Mouse (Mus musculus) embryonic facial prominence, embryonic 14.5 days (tissue): ENCODE results near the gene Sema5a. TPM values are rescaled to one million over a fixed set of nuclear protein-coding genes. Genes with fewer than 3 reads are reported as not detected.

Source experiments
- ATAC-seq: fragments of 200-750 bp; cut with Nextera tagmentation; 2 replicates; pipeline ENCODE4 v1.8.0; 2017; ENCODE audit warnings: low read depth, moderate number of reproducible peaks, moderate TSS enrichment
- DNase-seq: peaks from one replicate; pipeline ENCODE4 v3.0.0-alpha.2; 2015; ENCODE audit warnings: low spot score
- H3K27ac ChIP-seq: fragments of 300-500 bp; sonication (generic); replicated peaks from 2 replicates; pipeline ENCODE4 v1.5.1; 2014; ENCODE audit warnings: low read depth, mild to moderate bottlenecking, low read length, moderate library complexity
- H3K27me3 ChIP-seq: fragments of 300-500 bp; sonication (generic); replicated peaks from 2 replicates; pipeline ENCODE4 v1.6.1; 2014; ENCODE audit warnings: low read length; ENCODE audit not compliant: control insufficient read depth, insufficient read depth
- H3K36me3 ChIP-seq: fragments of 300-500 bp; sonication (generic); 2 replicates; pipeline ENCODE4 v1.6.1; 2014; ENCODE audit warnings: low read length, mixed read lengths; ENCODE audit not compliant: control insufficient read depth, insufficient read depth
- H3K4me1 ChIP-seq: fragments of 300-500 bp; sonication (generic); 2 replicates; pipeline ENCODE4 v1.6.1; 2014; ENCODE audit warnings: antibody characterized with exemption, low read length; ENCODE audit not compliant: control insufficient read depth, insufficient read depth
- H3K4me2 ChIP-seq: fragments of 300-500 bp; sonication (generic); 2 replicates; pipeline ENCODE4 v1.6.1; 2014; ENCODE audit warnings: low read depth, mild to moderate bottlenecking, low read length, moderate library complexity, mixed read lengths
- H3K4me3 ChIP-seq: fragments of 300-500 bp; sonication (generic); 2 replicates; pipeline ENCODE4 v1.5.1; 2014; ENCODE audit warnings: low read depth, mild to moderate bottlenecking, low read length
- H3K9ac ChIP-seq: fragments of 300-500 bp; sonication (generic); 2 replicates; pipeline ENCODE4 v1.6.1; 2014; ENCODE audit warnings: low read depth, mild to moderate bottlenecking, low read length, moderate library complexity, mixed read lengths
- H3K9me3 ChIP-seq: fragments of 300-500 bp; sonication (generic); 2 replicates; pipeline ENCODE4 v1.6.1; 2016; ENCODE audit warnings: low read length; ENCODE audit not compliant: control insufficient read depth
- WGBS: fragments of 180-500 bp; shearing (Covaris S2); extraction: QIAGEN DNeasy Blood & Tissue Kit; methylation state at CpG from one replicate; pipeline ENCODE4 v1.1.7; 2014; 5-methylcytosine and 5-hydroxymethylcytosine counted together
- polyA plus RNA-seq: library from polyadenylated mRNA; unstranded; fragments of >200 nt; fragmentation: Nextera tagmentation; extraction: Ambion mirVana; gene quantifications from 2 replicates; pipeline ENCODE4 v1.2.1, GENCODE M21; 2014

The Sema5a gene
- polyA plus RNA-seq, 1 experiment from 2014 or later: 26.7 TPM

GRCm38 (mm10) chr15:32323224-32323623 is 78.6 kb downstream of the Sema5a start:
- Histone ChIP-seq H3K36me3 (no peaks in the 10 kb centered on the region), H3K4me3 (no peak overlapping the region), H3K4me1 (peaks cover under 1% of the 10 kb centered on the region), H3K27ac (no peak overlapping the region), H3K9me3 (no peaks in the 10 kb centered on the region), H3K4me2 (no peak overlapping the region), H3K27me3 (no peaks in the 10 kb centered on the region), H3K9ac (no peak overlapping the region)
- DNase-seq: no peak
- WGBS: 93% methylated on average over 4 of the region's 4 CpGs
- no peak for ATAC-seq

- Histone ChIP-seq H3K4me3 (no peak overlapping the region), H3K4me2 (no peak overlapping the region), H3K9ac (no peak overlapping the region), H3K9me3 (no peaks in the 10 kb centered on the region), H3K36me3 (no peaks in the 10 kb centered on the region), H3K27ac (no peak overlapping the region), H3K4me1 (peaks cover 9% of the 10 kb centered on the region), H3K27me3 (no peaks in the 10 kb centered on the region)
- DNase-seq (peak; percentile 48), ATAC-seq (0 out of 2 replicates have a peak, but pooled peaks have one; percentile 48)
- 38% methylated on average over 7 of the region's 7 CpGs for WGBS
Measured at GRCm38 (mm10) chr15:32324105-32324504, 79.5 kb downstream of the Sema5a start.

- Histone ChIP-seq H3K4me2 (no peak overlapping the region), H3K27ac (no peak overlapping the region), H3K4me3 (no peak overlapping the region), H3K27me3 (no peaks in the 10 kb centered on the region), H3K9ac (no peak overlapping the region), H3K4me1 (peaks cover 24% of the 10 kb centered on the region), H3K36me3 (no peaks in the 10 kb centered on the region), H3K9me3 (no peaks in the 10 kb centered on the region)
- peak; percentile 44; the same call in 1 of the 2 replicates for ATAC-seq
- DNase-seq: peak; percentile 68
- WGBS: 27% methylated on average over 4 of the region's 4 CpGs
Measured at GRCm38 (mm10) chr15:32328370-32329004, 83.9 kb downstream of the Sema5a start.

GRCm38 (mm10) chr15:32329670-32330330 is 85.2 kb downstream of the Sema5a start:
- 37% methylated on average over 10 of the region's 10 CpGs for WGBS
- Histone ChIP-seq H3K27me3 (no peaks in the 10 kb centered on the region), H3K36me3 (no peaks in the 10 kb centered on the region), H3K4me2 (peak overlapping the region; percentile 20; the same call in 1 of the 2 replicates), H3K9me3 (no peaks in the 10 kb centered on the region), H3K27ac (peak overlapping the region; percentile 36; the same call in 1 of the 2 replicates), H3K4me1 (peaks cover 33% of the 10 kb centered on the region), H3K9ac (no peak overlapping the region), H3K4me3 (no peak overlapping the region)
- ATAC-seq: no peak; the same call in 1 of the 2 replicates
- DNase-seq: peak; percentile 50

- DNase-seq (no peak), ATAC-seq (no peak)
- no peak overlapping the region for H3K4me3 ChIP-seq
- H3K9me3 ChIP-seq: no peaks in the 10 kb centered on the region
- 38% methylated on average over 8 of the region's 8 CpGs for WGBS
- no peaks in the 10 kb centered on the region for H3K27me3 ChIP-seq
- no peaks in the 10 kb centered on the region for H3K36me3 ChIP-seq
- H3K9ac ChIP-seq: no peak overlapping the region
- no peak overlapping the region for H3K27ac ChIP-seq
- H3K4me1 ChIP-seq: peaks cover 33% of the 10 kb centered on the region
- peak overlapping the region; percentile 20; the same call in 1 of the 2 replicates for H3K4me2 ChIP-seq
Measured at GRCm38 (mm10) chr15:32330427-32330826, 85.8 kb downstream of the Sema5a start.

GRCm38 (mm10) chr15:32331037-32331436 is 86.4 kb downstream of the Sema5a start:
- Histone ChIP-seq H3K4me1 (peaks cover 33% of the 10 kb centered on the region), H3K36me3 (no peaks in the 10 kb centered on the region), H3K27ac (no peak overlapping the region), H3K4me3 (no peak overlapping the region), H3K4me2 (no peak overlapping the region), H3K9me3 (no peaks in the 10 kb centered on the region), H3K9ac (no peak overlapping the region), H3K27me3 (no peaks in the 10 kb centered on the region)
- 48% methylated on average over 2 of the region's 2 CpGs for WGBS
- DNase-seq (no peak), ATAC-seq (no peak)

- H3K36me3 ChIP-seq: no peaks in the 10 kb centered on the region
- no peaks in the 10 kb centered on the region for H3K27me3 ChIP-seq
- 77% methylated on average over 2 of the region's 2 CpGs for WGBS
- H3K4me1 ChIP-seq: peaks cover 32% of the 10 kb centered on the region
- no peak overlapping the region for H3K27ac ChIP-seq
- H3K4me3 ChIP-seq: no peak overlapping the region
- ATAC-seq (no peak), DNase-seq (no peak)
- no peak overlapping the region for H3K4me2 ChIP-seq
- no peaks in the 10 kb centered on the region for H3K9me3 ChIP-seq
- no peak overlapping the region for H3K9ac ChIP-seq
Measured at GRCm38 (mm10) chr15:32333456-32333855, 88.8 kb downstream of the Sema5a start.

- H3K27me3 ChIP-seq: no peaks in the 10 kb centered on the region
- H3K9me3 ChIP-seq: no peaks in the 10 kb centered on the region
- no peak overlapping the region for H3K4me3 ChIP-seq
- H3K36me3 ChIP-seq: no peaks in the 10 kb centered on the region
- no peak overlapping the region for H3K9ac ChIP-seq
- no peak for ATAC-seq
- H3K4me1 ChIP-seq: peaks cover 18% of the 10 kb centered on the region; the same call in 1 of the 2 replicates
- H3K4me2 ChIP-seq: no peak overlapping the region
- H3K27ac ChIP-seq: no peak overlapping the region
- 89% methylated on average over 3 of the region's 3 CpGs for WGBS
- no peak for DNase-seq
Measured at GRCm38 (mm10) chr15:32337810-32338209, 93.2 kb downstream of the Sema5a start.
